In the genomic region with DNA sequence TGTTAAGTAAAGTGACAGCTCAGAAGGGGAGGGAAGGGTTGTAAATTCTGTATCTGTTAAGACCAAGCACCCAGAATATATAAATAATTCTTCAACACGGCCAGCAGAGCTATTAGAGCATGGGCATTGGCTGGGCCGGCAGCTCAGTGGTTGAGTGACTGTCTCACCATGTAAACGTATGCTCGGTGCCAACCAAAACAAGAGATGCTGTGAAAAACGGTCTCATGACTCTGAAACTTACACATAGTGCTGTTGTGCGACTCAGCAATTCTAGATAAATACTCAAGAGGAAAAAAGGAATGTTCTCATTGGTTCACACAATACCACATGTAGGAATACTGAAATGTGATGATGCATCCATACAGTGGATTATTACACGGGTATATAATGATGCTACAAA, we compare ENCODE assay signal across 23 mouse cellular contexts.
DNase-seq lines count a peak whose midpoint lies in the region; ATAC-seq lines count a peak whose summit lies in the region.
"Had no signal": no experiment of that assay in that cellular context is flagged by ENCODE, and none has a peak within 500 bp of the region (broad histone marks: within the 10 kb centered on the region; RNA-seq: fewer than 3 reads in every experiment).

No protein-coding gene starts in this region.

- peaks cover 6% of the 10 kb centered on the region; the same call in 1 of the 2 replicates for H3K27me3 ChIP-seq in limb, embryonic 13.5 days
- no peaks in the 10 kb centered on the region; the same call in 1 of the 2 replicates for H3K27me3 ChIP-seq in limb, embryonic 10.5 days (ENCODE audit: low read depth, poor library complexity, severe bottlenecking)
- peaks cover 11% of the 10 kb centered on the region for H3K27me3 ChIP-seq in heart, embryonic 12.5 days (replicated peaks)
- H3K27me3 ChIP-seq: CH12.LX had no signal

- no peak for DNase-seq in limb, embryonic 10.5 days (ENCODE audit: low spot score)
- DNase-seq in 3T3-L1 (ENCODE audit: low read depth, low spot score) (peak; percentile 65), NIH3T3 (ENCODE audit: low read depth) (peak; percentile 66)
- no peak for DNase-seq in kidney, adult 11 months
- DNase-seq: adrenal gland, adult 2 months; adrenal gland, adult 8-10 months; adrenal gland, postnatal 10 days; adrenal gland, postnatal 14 days; adrenal gland, postnatal 25 days; adrenal gland, postnatal 36 days; B cell, adult 2 months; cerebellum, adult 11 months; cerebellum, adult 11-12 months; cerebellum, adult 18-20 months; cerebellum, adult 2 months; cerebellum, adult 8-10 months had no signal

- no peak overlapping the region for H3K4me2 ChIP-seq in limb, embryonic 13.5 days (replicated peaks)
- no peak overlapping the region for H3K4me2 ChIP-seq in heart, embryonic 12.5 days

- H3K9ac ChIP-seq in limb, embryonic 13.5 days, result no peak overlapping the region
- no peak overlapping the region for H3K9ac ChIP-seq in heart, embryonic 12.5 days

- H3K27ac ChIP-seq in limb, embryonic 13.5 days, result no peak overlapping the region
- H3K27ac ChIP-seq in limb, embryonic 10.5 days, result no peak overlapping the region
- no peak overlapping the region for H3K27ac ChIP-seq in heart, embryonic 12.5 days (ENCODE audit: poor library complexity, severe bottlenecking)

- 78% methylated on average over 7 of the region's 7 CpGs for WGBS in limb, embryonic 13.5 days
- WGBS in limb, embryonic 10.5 days, result 89% methylated on average over 7 of the region's 7 CpGs
- 69% methylated on average over 7 of the region's 7 CpGs for WGBS in heart, embryonic 12.5 days

- 0 out of 2 replicates have a peak, but pooled peaks have one; percentile 24 for ATAC-seq in limb, embryonic 13.5 days (ENCODE audit: low FRiP score, low read depth)
- ATAC-seq in heart, embryonic 12.5 days (ENCODE audit: insufficient number of reproducible peaks, low FRiP score), result no peak
- ATAC-seq: activated CD4-positive, CD25-positive, alpha-beta regulatory T cell, adult 4 months; CD4-positive, CD25-positive, alpha-beta regulatory T cell, adult 4 months; Patski had no signal

- no peaks in the 10 kb centered on the region for H3K9me3 ChIP-seq in limb, embryonic 13.5 days
- no peaks in the 10 kb centered on the region for H3K9me3 ChIP-seq in limb, embryonic 10.5 days (replicated peaks)
- 0 out of 2 replicates have a peak, but pooled peaks cover 5% of the 10 kb centered on the region for H3K9me3 ChIP-seq in heart, embryonic 12.5 days (replicated peaks)

- no peaks in the 10 kb centered on the region for H3K4me1 ChIP-seq in limb, embryonic 13.5 days
- H3K4me1 ChIP-seq in limb, embryonic 10.5 days, result peaks cover 8% of the 10 kb centered on the region; the same call in 1 of the 2 replicates
- H3K4me1 ChIP-seq in heart, embryonic 12.5 days (replicated peaks), result no peaks in the 10 kb centered on the region

- no peaks in the 10 kb centered on the region for H3K36me3 ChIP-seq in limb, embryonic 13.5 days
- no peaks in the 10 kb centered on the region for H3K36me3 ChIP-seq in limb, embryonic 10.5 days
- H3K36me3 ChIP-seq in heart, embryonic 12.5 days, result no peaks in the 10 kb centered on the region
- H3K36me3 ChIP-seq: G1E had no signal

- no peak overlapping the region for H3K4me3 ChIP-seq in limb, embryonic 13.5 days
- H3K4me3 ChIP-seq in limb, embryonic 10.5 days, result no peak overlapping the region
- no peak overlapping the region for H3K4me3 ChIP-seq in heart, embryonic 12.5 days

Comparison
In these comparisons a context has a peak if more than half of its experiments do, and no peak if none do; other contexts are left out.
1. DNase-seq: peak in 3T3-L1 (single experiment) and NIH3T3 (single experiment); none in limb, embryonic 10.5 days (single experiment) and kidney, adult 11 months (single experiment).